Mouse (Mus musculus) kidney, adult 2 months (tissue): Measurements from ENCODE around the gene Tns2.

Experiments used
- CTCF ChIP-seq: fragments of 200-500 bp; conservative IDR thresholded peaks from 2 replicates; pipeline ENCODE4 v1.5.1; 2011; ENCODE audit warnings: low read depth, mild to moderate bottlenecking, control low read depth, low read length, moderate library complexity, mixed read lengths; ENCODE audit not compliant: insufficient read depth, insufficient read length
- POLR2A ChIP-seq: fragments of 200-500 bp; IDR thresholded peaks from one replicate; pipeline ENCODE4 v1.6.1; 2011; ENCODE audit warnings: low read depth, low read length, control low read depth

DNA sequence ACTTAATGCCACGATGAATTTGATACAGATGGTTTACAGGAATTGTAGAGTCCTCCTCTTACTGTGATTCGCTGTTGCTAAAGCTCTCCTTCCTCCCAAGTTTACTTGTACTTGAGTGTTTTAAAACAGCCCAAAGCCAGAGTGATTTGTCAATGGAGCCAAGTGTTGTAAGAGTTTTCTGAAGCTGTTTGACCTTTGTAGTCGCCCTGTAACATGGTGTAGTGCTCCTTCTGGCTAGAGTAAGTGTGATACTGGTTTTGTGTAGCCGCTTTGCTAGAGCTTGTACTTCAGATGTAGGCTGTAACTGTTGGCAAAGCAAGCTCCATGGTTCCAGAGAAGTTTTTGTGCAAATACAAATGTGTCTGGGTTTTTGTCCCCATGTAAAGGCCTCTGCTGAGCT, 8.0 kb upstream of the Tns2 start:
- TF ChIP-seq CTCF (no peak), POLR2A (no peak)
